Mouse (Mus musculus) kidney, adult 2 months (tissue): Measurements from ENCODE around the gene Ccdc106. TPM values are rescaled to one million over a fixed set of nuclear protein-coding genes. Genes with fewer than 3 reads are reported as not detected.
"Not testable (repeated sequence)": the region's sequence is repeated elsewhere in the genome, so short reads cannot be mapped to it uniquely, and the experiment has no call there.

ENCODE experiments used
- DNase-seq: peaks from one replicate; pipeline ENCODE4 v3.0.0; 2021
- H3K27ac ChIP-seq: fragments of 200-500 bp; 2 replicates; pipeline ENCODE4 v1.5.1; 2012; ENCODE audit warnings: low read depth, low read length, control low read depth, inconsistent platforms; ENCODE audit not compliant: insufficient read depth
- H3K27me3 ChIP-seq: fragments of 200-500 bp; replicated peaks from 2 replicates; pipeline ENCODE4 v1.6.1; 2012; ENCODE audit warnings: mild to moderate bottlenecking, moderate library complexity, low read length, inconsistent platforms; ENCODE audit not compliant: control insufficient read depth, insufficient read depth
- H3K36me3 ChIP-seq: fragments of 200-500 bp; 2 replicates; pipeline ENCODE4 v1.6.1; 2012; ENCODE audit warnings: mild to moderate bottlenecking, moderate library complexity, low read length, inconsistent platforms; ENCODE audit not compliant: control insufficient read depth, insufficient read depth
- H3K4me1 ChIP-seq: fragments of 200-500 bp; 2 replicates; pipeline ENCODE4 v1.6.1; 2011; ENCODE audit warnings: low read length; ENCODE audit not compliant: control insufficient read depth, insufficient read depth
- H3K4me3 ChIP-seq: fragments of 200-500 bp; 2 replicates; pipeline ENCODE4 v1.5.1; 2011; ENCODE audit warnings: mild to moderate bottlenecking, low read depth, low read length, control low read depth; ENCODE audit not compliant: insufficient read depth
- CTCF ChIP-seq: fragments of 200-500 bp; conservative IDR thresholded peaks from 2 replicates; pipeline ENCODE4 v1.5.1; 2011; ENCODE audit warnings: low read depth, mild to moderate bottlenecking, control low read depth, low read length, moderate library complexity, mixed read lengths; ENCODE audit not compliant: insufficient read depth, insufficient read length
- POLR2A ChIP-seq: fragments of 200-500 bp; IDR thresholded peaks from one replicate; pipeline ENCODE4 v1.6.1; 2011; ENCODE audit warnings: low read depth, low read length, control low read depth
- WGBS: fragments of 180-500 bp; shearing (Covaris S2); methylation state at CpG from one replicate; pipeline ENCODE4 v1.1.7; 2018; 5-methylcytosine and 5-hydroxymethylcytosine counted together
- polyA plus RNA-seq: library from polyadenylated mRNA; depleted of rRNA; stranded (reverse); fragments of >200 nt; gene quantifications from 2 replicates; pipeline ENCODE4 v1.2.3, GENCODE M21; 2012

The Ccdc106 gene
- polyA plus RNA-seq, 1 experiment: 2.3 TPM

DNA sequence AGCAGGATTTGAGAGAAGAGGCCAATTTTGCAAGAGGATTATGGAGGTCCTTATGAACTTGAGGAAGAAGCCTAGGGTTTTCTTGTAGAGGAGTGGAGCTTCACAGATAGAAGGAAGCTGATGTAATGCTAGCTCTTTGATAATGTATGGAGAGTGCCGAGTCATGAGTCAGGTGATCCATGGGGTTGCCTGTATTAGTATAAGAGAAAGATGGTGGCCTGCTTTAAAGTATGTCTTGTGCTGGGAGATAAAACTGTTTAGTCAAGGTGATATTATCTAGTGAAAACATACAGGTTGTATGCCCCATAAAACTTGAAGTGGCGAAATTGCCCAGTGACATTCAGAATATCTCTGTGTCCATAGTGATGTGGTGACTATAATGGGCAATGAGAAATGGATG is 56.6 kb downstream of the Ccdc106 start:
- H3K27me3 ChIP-seq: no peaks in the 10 kb centered on the region
- 74% methylated on average over 2 of the region's 2 CpGs for WGBS
- no peak overlapping the region for H3K4me3 ChIP-seq
- DNase-seq: no peak
- H3K36me3 ChIP-seq: peaks cover 8% of the 10 kb centered on the region
- no peak for TF ChIP-seq POLR2A
- TF ChIP-seq CTCF: no peak
- peaks cover 7% of the 10 kb centered on the region; the same call in 1 of the 2 replicates for H3K4me1 ChIP-seq
- H3K27ac ChIP-seq: no peak overlapping the region

GRCm38 (mm10) chr7:5079365-5080009 is 59.1 kb downstream of the Ccdc106 start:
- not testable (repeated sequence) for DNase-seq, H3K27me3 ChIP-seq, H3K4me1 ChIP-seq, H3K36me3 ChIP-seq
- Histone ChIP-seq H3K4me3 (peak overlapping the region; percentile 78), H3K27ac (peak overlapping the region; percentile 84)
- WGBS: 31% methylated on average over 13 of the region's 13 CpGs

DNA sequence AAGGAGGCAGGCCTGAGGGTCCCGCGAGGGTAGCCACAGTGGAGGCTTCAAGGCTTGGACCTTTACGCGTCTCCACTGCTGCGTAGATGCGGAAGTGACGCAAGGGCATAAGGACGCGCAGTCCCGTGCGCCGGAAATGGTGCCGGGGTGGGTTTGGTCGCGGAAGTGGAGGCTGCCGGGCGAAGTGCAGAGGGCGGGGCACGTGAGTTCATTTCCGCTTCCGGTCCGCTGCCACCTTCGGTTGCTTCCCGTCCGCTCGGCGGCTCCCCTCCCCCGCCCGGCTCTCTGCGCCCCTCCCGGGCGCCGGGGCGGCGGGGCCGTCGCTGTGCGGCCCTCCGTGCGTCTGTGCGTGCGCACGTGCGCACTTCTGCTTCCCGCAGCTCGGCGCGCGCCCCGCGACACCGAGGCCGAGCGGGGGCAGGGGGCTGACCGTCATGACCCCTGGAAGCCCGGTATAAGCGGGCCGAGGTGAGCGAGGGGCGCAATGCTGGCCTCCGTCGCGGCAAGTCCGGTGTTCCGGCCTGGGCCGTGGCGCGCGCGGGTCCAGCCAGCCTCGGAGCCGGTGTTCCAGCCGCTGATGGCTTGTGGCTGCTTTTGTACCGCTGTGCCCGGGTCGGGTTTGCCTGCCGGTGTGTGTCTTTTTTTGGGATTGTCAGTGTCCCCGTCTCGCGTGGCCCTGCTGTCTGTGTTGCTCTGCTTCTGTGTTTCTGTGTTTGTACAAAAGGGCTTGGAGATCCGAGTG is 59.8 kb downstream of the Ccdc106 start, which contains the start of gene Epn1:
Epn1 (plus strand) TSS at position 226 of the 742 bp plus-strand sequence.
- peak; percentile 98 for DNase-seq
- Histone ChIP-seq H3K36me3 (peaks cover 4% of the 10 kb centered on the region; the same call in 1 of the 2 replicates), H3K27ac (peak within 1 kb of the TSS; percentile 84), H3K4me3 (peak within 1 kb of the TSS; percentile 94), H3K4me1 (peaks cover 8% of the 10 kb centered on the region; the same call in 1 of the 2 replicates), H3K27me3 (no peaks in the 10 kb centered on the region)
- TF ChIP-seq POLR2A (no peak), CTCF (no peak)
- under 1% methylated on average over 79 of the region's 81 CpGs for WGBS

DNA sequence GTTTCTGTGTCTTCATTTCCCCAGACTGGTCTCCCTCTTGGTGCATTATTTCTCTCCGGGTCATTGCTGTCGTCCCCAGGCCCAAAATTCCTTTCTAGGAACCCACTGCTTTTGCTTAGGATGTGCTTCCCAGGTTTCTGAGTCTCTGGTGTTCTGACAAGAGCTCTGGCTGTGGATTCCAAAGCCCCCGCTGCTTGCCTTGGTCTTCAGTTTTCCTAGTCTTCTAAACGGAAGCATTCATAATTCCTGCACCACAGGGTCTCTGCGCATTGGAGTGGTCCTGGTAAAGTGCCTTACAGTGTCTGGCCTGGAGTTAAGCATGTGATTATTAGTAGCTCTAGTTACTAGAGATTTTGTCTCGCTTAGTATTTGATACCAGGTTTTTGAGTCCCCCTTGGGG is 60.5 kb downstream of the Ccdc106 start:
- 5% methylated on average over 6 of the region's 6 CpGs for WGBS

DNA sequence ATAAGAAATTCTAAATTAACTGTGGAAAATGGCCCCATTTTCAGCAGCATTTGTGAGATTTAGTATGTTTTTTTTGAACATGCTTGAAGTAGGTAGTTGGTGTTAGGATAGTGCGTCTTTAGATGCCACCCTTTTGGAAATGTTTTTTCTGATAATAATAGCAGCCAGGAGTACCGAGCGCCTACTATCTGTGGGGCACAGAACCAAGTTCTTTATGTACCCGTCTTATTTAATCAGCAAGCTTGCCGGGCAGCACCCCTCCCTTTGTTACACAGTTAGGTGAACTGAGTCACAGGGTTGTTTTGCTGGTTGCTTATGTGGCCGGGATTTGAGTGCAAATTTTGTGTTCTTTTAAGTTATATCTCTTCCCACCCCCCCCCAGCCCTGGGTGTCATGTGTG is 60.9 kb downstream of the Ccdc106 start:
- WGBS: 33% methylated on average over 6 of the region's 6 CpGs
- 0 out of 2 replicates have a peak, but pooled peaks cover 3% of the 10 kb centered on the region for H3K36me3 ChIP-seq

More for the DNA sequence above, 60.5 kb downstream of the Ccdc106 start:
- TF ChIP-seq POLR2A (no peak), CTCF (no peak)
- Histone ChIP-seq H3K4me3 (peak overlapping the region; percentile 94), H3K27ac (peak overlapping the region; percentile 83), H3K36me3 (peaks cover 4% of the 10 kb centered on the region; the same call in 1 of the 2 replicates), H3K4me1 (peaks cover 13% of the 10 kb centered on the region; the same call in 1 of the 2 replicates), H3K27me3 (no peaks in the 10 kb centered on the region)
- DNase-seq: no peak

GRCm38 (mm10) chr7:5081939-5082338 is 61.6 kb downstream of the Ccdc106 start:
- Histone ChIP-seq H3K4me3 (no peak overlapping the region), H3K4me1 (peaks cover 13% of the 10 kb centered on the region; the same call in 1 of the 2 replicates), H3K36me3 (0 out of 2 replicates have a peak, but pooled peaks cover 1% of the 10 kb centered on the region), H3K27me3 (no peaks in the 10 kb centered on the region), H3K27ac (no peak overlapping the region)
- WGBS: 77% methylated on average over 2 of the region's 2 CpGs
- DNase-seq: no peak
- TF ChIP-seq CTCF (no peak), POLR2A (no peak)

More for the DNA sequence above, 60.9 kb downstream of the Ccdc106 start:
- DNase-seq: no peak
- Histone ChIP-seq H3K4me3 (peak overlapping the region; percentile 23; the same call in 1 of the 2 replicates), H3K4me1 (peaks cover 13% of the 10 kb centered on the region; the same call in 1 of the 2 replicates), H3K27ac (no peak overlapping the region), H3K27me3 (no peaks in the 10 kb centered on the region)
- TF ChIP-seq POLR2A (no peak), CTCF (no peak)

GRCm38 (mm10) chr7:5083325-5084105 is 63.2 kb downstream of the Ccdc106 start:
- no peaks in the 10 kb centered on the region for H3K27me3 ChIP-seq
- no peak overlapping the region for H3K4me3 ChIP-seq
- TF ChIP-seq POLR2A (no peak), CTCF (no peak)
- peaks cover 25% of the 10 kb centered on the region for H3K4me1 ChIP-seq
- no peaks in the 10 kb centered on the region for H3K36me3 ChIP-seq
- 56% methylated on average over 18 of the region's 18 CpGs for WGBS
- DNase-seq: peak; percentile 86
- no peak overlapping the region for H3K27ac ChIP-seq
